Mouse (Mus musculus) CH12F3 (cell line): ENCODE data around the gene Efemp2.

Experiments
- in situ Hi-C: fragments of 300-500 bp; cut with MboI; formaldehyde crosslinking; loops from 2 replicates; pipeline ENCODE4 v1.14.3; 2020; ENCODE audit warnings: low sequenced_read_pairs

Gene Efemp2

DNA sequence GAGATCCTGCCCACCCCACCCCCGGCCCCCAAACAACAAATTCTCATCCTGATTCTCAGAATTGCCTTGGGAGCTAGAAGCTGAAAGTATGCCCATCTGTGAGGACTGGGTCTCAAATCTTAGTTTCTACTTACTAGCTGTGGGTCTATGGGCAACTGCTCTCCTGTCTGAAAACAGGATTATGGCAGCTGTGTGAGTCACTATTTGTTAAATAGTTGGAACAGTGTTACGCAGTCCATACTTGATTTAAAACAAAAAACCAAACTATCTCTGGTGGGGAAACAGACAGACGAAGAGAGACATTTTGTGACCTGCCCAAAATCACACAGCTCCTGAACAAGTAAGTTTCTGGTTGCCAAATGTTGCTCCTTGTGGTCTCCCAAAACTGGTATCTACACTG lies 24.1 kb upstream of the Efemp2 start:
- in situ Hi-C loops = no loop called here

DNA sequence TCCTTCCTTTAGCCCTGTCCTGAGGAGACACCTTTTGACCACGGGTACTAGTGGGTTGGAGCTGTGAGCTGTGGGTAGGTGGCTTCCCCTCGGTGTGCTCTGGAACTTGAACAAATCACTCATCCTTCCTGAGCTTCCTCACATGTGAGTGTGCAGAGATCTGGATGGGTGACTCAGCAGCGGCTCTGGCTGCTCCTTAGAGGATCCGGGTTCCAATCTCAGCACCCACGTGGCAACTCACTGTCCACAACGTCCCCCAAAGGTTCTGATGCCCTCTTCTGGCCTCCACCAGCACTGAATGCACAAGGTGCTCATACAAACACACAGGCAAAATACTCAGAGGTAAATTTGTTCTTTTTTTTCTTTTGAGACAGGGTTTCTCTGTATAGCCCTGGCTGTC lies 22.0 kb upstream of the Efemp2 start:
- in situ Hi-C loops = no loop called here

DNA sequence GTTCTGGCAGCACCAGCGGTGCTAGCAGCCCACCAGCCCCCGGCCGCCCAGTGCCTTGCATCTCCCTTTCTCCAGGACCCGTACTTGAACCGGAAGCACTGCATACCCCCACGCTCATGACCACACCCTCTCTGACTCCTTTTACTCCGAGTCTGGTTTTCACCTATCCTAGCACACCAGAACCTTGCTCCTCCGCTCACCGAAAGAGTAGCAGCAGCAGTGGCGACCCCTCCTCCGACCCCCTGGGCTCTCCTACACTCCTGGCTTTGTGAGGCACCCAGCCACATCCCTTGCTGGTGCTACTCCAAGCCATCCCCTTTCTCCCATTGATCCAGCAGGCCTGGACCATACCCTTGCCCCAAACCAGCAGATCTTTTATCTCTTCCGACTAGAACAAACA lies 18.7 kb upstream of the Efemp2 start:
- in situ Hi-C loops = no loop called here

DNA sequence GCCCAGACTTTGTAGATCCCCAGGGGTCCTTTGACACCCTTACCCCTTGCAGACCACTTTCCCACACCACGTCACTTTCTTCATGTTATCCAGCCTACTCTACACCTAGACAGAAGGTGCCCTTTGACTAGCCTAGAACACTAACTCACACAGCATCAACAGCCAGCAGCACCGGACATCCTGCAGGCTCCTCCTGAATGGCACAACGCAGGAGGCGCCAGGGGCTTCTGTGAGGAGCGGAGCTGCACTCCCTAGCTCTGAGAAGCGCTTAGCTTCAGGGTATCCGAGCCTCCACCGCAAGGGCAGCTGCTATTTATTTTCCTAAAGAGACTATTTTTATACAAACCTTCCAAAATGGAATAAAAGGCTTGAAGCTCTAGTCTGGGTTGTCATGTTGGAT lies 18.2 kb upstream of the Efemp2 start:
- in situ Hi-C loops = no loop called here

DNA sequence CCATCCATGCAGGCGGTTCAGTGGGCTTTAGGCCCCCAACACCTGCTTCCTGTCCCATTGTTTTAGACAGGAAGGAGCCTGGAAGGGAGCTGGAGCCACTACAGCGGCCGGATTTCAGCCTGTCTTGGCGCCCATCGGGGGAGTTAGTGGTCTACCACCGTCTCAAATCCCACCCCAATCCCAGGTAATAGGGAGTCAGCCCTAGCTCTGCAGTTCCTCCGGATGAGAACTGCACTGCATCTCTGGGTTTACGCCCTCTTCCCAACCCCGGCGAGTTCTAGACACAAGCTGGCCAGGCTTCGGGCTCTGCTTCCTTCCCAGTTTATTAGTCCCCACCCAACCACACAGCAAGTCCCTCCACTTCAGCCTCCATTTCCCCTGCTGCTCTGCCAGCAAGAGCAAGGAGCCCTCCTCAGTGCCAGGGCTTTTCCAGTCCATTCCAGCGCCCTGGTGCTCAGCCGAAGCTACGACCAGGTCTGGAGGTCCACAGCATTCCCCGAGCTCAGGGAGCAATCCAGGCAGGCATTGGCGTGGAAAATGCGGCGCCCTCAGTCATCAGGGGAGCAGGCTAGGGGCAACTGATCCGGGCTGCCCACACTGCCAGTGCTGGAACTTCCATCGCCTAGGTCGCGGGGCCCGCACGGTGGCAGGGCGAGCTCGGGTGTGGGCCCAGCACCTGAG lies 17.4 kb upstream of the Efemp2 start:
- in situ Hi-C loops = no loop called here

DNA sequence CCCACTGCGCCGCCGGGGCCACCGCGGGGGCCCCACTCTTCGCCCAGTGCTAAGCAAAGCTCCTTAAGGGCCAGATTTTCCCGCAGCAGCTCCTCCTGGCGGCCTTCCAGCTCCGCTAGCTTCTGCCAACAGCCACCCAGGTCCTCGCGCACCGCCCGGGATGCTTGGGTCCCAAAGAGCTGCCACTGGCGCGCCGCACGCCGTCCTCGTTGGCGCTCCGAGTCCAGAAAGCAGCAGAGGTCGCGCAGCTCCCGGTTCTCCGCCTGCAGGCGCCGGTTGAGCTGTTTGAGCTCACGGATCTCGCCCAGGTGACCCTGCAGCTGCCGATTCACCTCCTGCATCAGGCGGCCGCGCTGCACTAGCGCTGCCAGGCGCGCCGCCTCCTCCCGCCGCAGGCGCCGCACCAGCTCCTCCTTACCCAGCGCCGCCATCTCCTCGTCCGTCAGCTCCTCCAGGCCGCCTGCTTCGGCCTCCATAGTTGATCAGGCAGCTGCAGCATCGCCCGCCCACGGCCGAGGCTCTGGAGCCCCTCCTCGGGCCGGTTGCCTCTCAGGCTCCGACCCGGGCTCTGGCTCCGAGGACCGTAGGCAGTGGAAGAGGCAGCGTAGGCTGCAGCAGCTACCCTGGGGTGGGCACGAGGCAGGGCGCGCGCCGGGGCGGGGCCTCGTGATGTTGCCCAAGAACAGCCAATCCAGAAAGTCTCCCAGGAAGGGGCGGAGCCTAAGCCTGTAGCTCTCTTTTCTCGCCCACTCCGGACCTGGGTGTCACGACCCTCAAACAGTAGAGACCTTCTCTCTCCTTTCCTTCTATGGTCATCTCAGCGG lies 16.6 kb upstream of the Efemp2 start:
- in situ Hi-C loops = no loop called here

DNA sequence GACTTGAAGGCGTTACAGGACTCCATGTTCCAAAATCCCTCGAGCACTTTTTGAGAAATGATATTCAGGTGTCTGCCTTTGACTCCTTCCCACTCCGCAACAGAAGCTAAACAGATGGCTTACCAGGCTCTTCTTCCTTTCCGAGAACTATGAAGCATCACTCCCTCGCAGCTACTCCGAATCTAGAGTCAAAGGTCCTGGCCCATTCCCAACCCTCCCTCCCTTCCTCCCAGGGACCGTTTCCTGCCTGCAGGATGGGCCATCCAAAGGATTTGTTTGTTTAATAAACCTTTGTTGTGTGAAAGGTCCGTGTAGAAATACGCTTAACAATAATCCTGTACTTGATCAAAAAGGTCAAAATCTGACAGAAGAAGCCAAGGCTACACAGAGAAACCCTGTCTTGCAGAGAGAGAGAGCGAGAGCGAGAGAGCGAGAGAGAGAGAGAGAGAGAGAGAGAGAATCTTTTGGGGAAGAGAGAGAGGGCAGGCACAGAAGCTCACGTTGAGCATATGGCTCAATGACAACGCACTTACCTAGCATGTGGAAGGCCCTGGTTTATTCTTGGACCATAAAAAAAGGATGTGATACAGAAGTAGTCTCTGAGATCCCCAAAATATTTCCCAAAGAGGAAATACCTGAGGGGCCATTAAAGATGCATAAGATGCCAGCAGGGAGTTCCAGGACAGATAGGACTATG lies 15.9 kb upstream of the Efemp2 start, which contains the start of gene Ccdc85b:
TSS of gene Ccdc85b (minus strand) at position 149 of the 697 bp plus-strand sequence.
- in situ Hi-C loops = no loop called here

DNA sequence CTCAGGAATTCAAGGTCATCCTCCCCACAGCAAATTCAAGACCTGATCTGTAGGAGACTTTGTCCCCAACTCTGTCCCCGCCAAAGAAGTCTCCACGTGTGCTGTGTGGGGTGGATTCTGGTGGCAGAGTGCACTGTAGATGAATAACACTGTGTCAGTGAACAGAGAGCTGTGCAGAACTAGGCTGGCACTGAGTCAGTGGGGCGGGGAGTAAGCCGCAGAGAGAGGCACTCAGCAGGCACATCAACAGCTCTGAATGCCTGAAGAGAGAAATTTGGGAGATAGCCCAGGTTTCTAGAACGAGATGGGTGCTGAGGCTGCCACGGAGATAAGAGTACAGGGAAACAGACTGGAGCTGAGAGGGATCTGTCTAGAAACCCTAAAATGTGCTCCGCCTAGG lies 14.7 kb upstream of the Efemp2 start:
- in situ Hi-C loops = no loop called here

DNA sequence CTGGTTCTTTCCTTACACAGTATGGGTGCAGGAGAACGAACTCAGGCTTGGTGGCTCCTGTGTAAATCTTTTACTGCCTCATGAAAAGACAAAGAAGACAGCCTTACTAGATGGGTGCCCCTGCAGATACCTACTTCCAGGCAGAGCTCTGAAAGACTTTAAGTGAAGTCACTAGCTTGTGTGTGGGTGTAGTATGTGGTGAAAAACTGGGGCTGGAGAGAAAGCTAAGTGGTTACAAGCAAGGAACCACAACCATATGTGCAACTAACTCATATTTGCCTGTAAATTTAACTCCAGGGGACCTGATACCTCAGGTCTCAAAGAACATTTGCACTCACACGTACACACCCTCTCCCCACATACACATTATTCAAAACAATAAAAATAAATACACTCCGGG lies 13.9 kb upstream of the Efemp2 start:
- in situ Hi-C loops = no loop called here

DNA sequence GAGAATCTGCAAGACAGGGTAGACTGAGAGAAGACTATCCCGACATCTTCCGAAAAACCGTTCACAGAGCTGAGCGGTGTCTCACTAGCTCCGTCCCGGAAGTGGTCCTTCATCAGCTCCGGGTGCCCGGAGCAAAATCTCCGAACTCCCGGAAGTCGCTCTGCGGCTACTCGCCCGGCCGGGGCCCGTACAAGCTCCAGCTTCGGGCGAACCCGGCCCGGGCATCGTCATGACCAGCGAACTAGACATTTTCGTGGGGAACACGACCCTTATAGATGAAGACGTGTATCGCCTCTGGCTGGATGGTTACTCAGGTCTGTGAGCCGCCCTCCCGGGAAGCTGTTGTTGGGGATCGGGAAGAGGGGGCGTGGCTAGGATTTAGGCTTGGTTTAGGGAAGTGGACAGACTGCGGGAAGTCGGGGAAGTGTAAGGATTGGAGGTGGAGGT lies 13.3 kb upstream of the Efemp2 start, which contains the start of gene Fibp:
TSS of gene Fibp (plus strand) at position 151 of the 447 bp plus-strand sequence.
- in situ Hi-C loops = no loop called here

DNA sequence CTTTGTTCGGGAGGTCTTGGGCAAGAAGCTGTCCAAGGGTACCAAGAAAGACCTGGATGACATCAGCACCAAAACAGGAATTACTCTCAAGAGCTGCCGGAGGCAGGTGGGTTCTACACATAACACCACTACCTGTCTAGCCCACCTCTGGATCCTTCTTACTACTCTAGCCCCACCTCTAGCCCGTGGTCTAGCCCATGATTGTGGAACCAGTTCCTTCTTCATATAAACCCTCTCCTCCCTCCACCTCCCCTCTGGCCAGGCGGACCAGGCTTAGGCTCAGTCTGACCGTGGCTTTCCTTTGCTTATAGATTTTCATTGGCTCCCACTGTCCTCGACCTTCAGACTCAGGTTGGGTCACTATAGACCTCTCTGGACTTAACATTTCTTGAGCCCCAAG lies 12.3 kb upstream of the Efemp2 start:
- in situ Hi-C loops = no loop called here

DNA sequence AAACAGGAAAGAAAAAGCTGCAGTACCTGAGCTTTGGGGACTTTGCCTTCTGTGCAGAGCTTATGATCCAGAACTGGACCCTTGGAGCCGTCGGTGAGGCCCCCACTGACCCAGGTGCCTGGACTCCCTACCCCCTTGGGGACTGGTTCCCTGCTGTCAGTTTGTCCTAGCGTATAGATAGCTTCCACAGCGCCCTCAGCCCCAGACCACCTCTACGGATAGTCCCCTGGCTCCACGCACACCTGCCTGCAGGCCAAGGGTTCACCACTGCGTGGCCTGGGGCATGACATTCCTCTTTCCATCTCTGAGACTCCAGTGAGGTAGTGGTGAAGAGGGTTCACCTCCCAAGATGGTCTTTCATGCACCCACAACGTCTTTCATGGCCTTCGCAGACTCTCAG lies 10.5 kb upstream of the Efemp2 start:
- in situ Hi-C loops = no loop called here

DNA sequence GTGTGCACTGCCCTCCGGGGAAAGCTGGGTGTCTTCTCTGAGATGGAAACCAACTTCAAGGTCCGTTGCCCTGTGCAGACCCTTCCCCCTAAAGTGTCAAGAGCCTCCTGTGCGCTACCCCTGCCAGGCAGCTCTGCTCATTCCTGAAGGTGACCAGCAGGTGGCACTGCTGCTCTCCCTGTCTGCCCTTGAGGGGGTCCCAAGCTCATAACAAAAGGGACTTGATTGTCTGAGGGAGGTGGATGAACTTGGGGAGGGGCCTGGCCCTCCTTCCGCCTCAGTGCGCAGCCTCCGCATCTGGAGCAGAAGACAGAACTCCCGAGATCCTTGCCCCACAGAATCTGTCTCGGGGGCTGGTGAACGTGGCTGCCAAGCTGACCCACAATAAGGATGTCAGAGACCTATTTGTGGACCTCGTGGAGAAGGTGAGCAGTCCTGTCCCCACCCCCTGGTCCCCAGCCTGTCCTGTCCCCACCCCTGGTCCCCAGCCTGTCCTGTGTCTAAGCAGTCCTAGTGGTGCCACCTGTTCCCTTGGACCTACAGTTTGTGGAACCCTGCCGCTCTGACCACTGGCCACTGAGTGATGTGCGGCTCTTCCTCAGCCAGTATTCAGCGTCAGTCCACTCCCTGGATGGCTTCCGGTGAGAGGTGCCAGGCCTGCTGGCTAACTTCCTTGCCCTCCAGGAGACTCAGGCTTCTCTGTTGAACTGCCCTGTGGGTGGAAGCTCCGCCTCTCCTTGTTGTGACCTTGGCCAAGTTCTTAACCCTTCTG lies 9.8 kb upstream of the Efemp2 start:
- in situ Hi-C loops = no loop called here

DNA sequence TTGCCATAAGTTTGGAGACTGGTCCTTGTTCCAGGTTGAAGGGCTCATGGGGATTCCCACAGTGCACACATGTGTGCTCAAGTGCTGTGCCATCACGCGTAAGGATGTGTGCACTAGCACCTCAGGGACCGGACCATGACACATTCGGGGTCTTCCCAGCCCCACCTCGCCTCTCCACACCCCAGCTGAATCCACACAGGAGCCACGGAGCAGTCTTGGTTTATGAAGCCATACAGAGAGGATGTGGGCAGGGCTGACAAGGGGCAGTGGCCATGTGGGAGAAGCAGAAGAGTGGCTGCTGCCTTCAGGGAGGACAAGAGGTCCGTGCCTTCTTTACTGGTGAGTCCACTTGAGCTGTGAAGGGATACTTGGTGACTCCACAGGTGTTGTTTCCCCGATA lies 8.7 kb upstream of the Efemp2 start:
- in situ Hi-C loops = no loop called here

DNA sequence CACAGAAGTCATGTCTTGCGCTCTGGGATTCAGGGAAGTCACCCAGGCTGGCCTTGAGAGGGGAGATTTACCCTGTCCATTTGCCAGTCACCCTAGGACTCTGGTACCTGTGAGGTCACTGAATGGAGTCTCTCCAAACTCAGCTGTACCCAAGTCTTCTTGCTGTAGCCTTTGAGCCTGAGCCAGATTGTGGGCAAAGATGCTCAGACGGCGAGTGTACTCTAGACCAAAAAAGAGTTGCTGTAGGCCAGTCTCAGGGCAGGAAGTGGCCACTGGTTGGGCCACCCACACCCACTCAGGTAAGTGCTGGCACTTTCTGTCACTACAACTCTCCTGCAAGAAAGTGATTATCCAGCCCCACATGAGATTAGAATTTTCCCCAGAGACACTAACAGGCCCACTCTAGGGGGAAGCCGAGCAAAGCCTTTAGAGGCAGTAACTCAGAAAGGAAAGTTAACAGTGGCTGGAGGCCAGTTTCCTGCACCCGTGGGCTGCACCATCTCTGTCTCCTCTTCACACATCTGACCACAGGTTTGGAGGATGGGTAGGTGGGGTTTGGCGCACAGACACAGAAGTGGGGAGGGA lies 6.7 kb upstream of the Efemp2 start:
- in situ Hi-C loops = no loop called here

DNA sequence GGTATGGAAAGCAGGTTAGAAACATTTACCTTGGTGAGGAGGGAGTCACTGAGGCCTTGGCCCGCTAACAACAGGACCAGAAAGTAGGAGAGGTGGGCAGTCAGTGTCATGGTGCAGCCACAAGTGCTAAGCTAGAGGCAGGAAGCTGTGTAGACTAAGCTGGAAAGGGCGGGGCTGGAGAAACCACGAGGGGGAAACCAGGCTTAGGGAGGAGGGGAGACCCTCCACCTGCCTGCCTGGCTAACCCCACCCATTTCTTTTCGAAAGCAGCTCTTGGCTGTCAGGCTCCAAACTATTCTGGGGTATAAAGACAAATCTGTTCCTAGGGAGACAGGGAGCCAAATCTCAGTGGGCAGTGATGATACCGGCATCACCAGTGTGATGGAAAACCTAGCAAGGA lies 5.4 kb upstream of the Efemp2 start, which contains the start of gene Ctsw:
TSS of gene Ctsw (minus strand) at position 134 of the 400 bp plus-strand sequence.
- in situ Hi-C loops = no loop called here

DNA sequence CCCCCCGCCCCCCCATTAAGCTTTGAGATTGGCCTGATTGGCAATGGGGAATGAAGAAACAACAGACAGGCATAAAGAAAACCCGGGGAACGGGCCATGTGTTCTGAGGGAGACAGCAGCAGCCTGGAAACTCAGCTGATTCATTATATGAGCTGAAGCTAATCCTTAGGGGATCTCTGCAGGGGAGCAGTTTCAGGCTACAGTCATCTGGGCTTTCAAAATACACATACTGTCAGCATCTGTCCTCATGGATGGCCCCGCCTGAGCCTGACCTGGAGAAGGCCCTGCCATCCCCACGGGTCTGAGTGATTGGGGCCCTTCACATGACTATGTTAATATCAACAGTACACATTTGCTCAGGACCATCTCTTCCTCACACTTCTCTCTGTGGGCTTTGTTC lies 1.9 kb upstream of the Efemp2 start:
- in situ Hi-C loops = no loop called here

DNA sequence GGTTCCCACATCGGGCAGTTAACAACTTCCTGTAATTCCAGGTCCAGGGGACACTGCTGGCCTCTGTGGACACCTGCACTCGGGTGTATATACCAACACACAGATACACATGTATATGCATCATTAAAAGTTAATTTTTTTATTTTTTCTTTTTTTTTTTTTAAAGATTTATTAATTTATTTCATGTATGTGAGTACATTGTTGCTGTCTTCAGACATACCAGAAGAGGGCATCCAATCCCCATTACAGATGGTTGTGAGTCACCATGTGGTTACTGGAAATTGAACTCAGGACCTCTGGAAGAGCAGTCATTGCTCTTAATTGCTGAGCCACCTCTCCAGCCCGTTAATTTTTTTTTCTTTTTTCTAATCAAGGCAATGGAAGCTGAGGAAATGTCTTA lies 897 bp upstream of the Efemp2 start:
- in situ Hi-C loops = no loop called here

DNA sequence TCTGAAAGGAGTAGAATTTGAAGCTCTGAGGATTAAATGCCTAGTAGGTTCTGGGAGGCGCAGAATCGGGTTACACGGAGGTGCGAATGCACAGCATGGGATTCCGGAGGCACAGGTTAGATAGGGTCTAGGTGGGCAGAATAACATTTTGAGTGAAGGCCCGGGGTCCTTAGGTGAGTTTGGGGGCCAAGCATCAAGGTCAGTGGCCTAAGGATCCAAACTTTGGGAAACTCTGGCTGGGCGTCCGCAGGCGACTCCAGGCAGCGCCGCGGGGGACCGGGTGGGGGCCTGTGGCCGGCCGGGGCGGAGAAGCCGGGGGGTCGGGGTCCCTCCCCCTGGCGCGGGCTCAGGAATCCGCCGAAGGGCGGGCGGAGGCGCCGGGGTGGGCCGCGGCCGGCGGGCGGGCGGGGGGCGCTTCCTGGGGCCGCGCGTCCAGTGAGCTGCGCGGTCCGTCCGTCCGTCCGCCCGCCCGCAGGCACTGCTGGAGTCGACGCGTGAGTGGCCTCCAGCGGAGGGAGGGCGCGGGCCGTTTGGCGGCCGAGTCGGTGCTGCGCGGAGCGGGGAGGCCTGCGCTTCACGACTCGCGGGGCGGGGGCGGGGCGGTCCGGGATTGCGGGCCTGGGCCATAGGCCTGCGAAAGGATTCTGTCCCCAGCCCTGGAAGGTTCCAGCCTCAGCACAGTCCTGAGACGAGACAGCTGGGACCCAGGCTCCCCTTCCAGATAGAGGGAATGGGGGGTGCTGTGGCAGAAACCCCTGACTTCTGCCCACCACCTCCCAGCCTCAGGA lies 721 bp downstream of the Efemp2 start:
- in situ Hi-C loops = no loop called here
